Mouse (Mus musculus) olfactory bulb, adult 2 months (tissue): ENCODE results near the gene Upp2. TPM values are rescaled to one million over a fixed set of nuclear protein-coding genes. Genes with fewer than 3 reads are reported as not detected.

Experiments
- H3K27ac ChIP-seq: fragments of 200-500 bp; 2 replicates; pipeline ENCODE4 v1.5.1; 2012; ENCODE audit warnings: low read depth, low read length; ENCODE audit not compliant: insufficient read depth
- H3K4me1 ChIP-seq: fragments of 200-500 bp; 2 replicates; pipeline ENCODE4 v1.6.1; 2012; ENCODE audit warnings: low read length; ENCODE audit not compliant: control insufficient read depth, insufficient read depth
- H3K4me3 ChIP-seq: fragments of 200-500 bp; 2 replicates; pipeline ENCODE4 v1.5.1; 2012; ENCODE audit warnings: mild to moderate bottlenecking, low read depth, low read length, moderate library complexity; ENCODE audit not compliant: insufficient read depth
- CTCF ChIP-seq: fragments of 200-500 bp; IDR thresholded peaks from 2 replicates; pipeline ENCODE4 v1.5.1; 2012; ENCODE audit warnings: low read depth, mild to moderate bottlenecking, low read length, moderate library complexity; ENCODE audit not compliant: insufficient read depth
- POLR2A ChIP-seq: fragments of 200-500 bp; IDR thresholded peaks from 2 replicates; pipeline ENCODE4 v1.6.1; 2012; ENCODE audit warnings: mild to moderate bottlenecking, low read depth, low read length, moderate library complexity; ENCODE audit not compliant: insufficient read depth
- WGBS: fragments of 180-500 bp; shearing (Covaris S2); methylation state at CpG from one replicate; pipeline ENCODE4 v1.1.7; 2018; 5-methylcytosine and 5-hydroxymethylcytosine counted together
- polyA plus RNA-seq: library from polyadenylated mRNA; stranded (reverse); fragments of >200 nt; gene quantifications from 2 replicates; pipeline ENCODE4 v1.2.4, GENCODE M21; 2012; ENCODE audit warnings: low replicate concordance; ENCODE audit not compliant: missing spikeins, insufficient read depth, insufficient read length

The Upp2 gene
- polyA plus RNA-seq, 1 experiment: not detected

GRCm38 (mm10) chr2:58669114-58669513 lies 102.0 kb downstream of the Upp2 start:
- peak overlapping the region; percentile 62; the same call in 1 of the 2 replicates for H3K27ac ChIP-seq
- WGBS: 36% methylated on average over 3 of the region's 3 CpGs
- H3K4me3 ChIP-seq: no peak overlapping the region
- H3K4me1 ChIP-seq: peaks cover 7% of the 10 kb centered on the region
- TF ChIP-seq CTCF (no peak), POLR2A (no peak)

GRCm38 (mm10) chr2:58672520-58672919 lies 105.4 kb downstream of the Upp2 start:
- Histone ChIP-seq H3K4me1 (peaks cover 5% of the 10 kb centered on the region), H3K27ac (no peak overlapping the region), H3K4me3 (no peak overlapping the region)
- WGBS: 97% methylated on average over 2 of the region's 2 CpGs
- no peak for TF ChIP-seq POLR2A
- no peak for TF ChIP-seq CTCF

GRCm38 (mm10) chr2:58679968-58680367 lies 112.9 kb downstream of the Upp2 start:
- TF ChIP-seq POLR2A: no peak
- TF ChIP-seq CTCF: no peak
- WGBS: 91% methylated on average over 12 of the region's 12 CpGs
- H3K4me3 ChIP-seq: no peak overlapping the region
- no peaks in the 10 kb centered on the region for H3K4me1 ChIP-seq
- no peak overlapping the region for H3K27ac ChIP-seq

- H3K4me1 ChIP-seq: no peaks in the 10 kb centered on the region
- 35% methylated on average over 6 of the region's 6 CpGs for WGBS
- TF ChIP-seq POLR2A (no peak), CTCF (no peak)
- H3K4me3 ChIP-seq: no peak overlapping the region
- no peak overlapping the region for H3K27ac ChIP-seq
Measured at GRCm38 (mm10) chr2:58680794-58681193, 113.7 kb downstream of the Upp2 start.

GRCm38 (mm10) chr2:58681394-58681793 lies 114.3 kb downstream of the Upp2 start:
- WGBS: 75% methylated on average over 3 of the region's 3 CpGs
- no peak for TF ChIP-seq CTCF
- TF ChIP-seq POLR2A: no peak
- Histone ChIP-seq H3K4me1 (no peaks in the 10 kb centered on the region), H3K27ac (no peak overlapping the region), H3K4me3 (no peak overlapping the region)

GRCm38 (mm10) chr2:58697501-58697900 lies 130.4 kb downstream of the Upp2 start:
- no peak overlapping the region for H3K4me3 ChIP-seq
- no peak overlapping the region for H3K27ac ChIP-seq
- no peak for TF ChIP-seq CTCF
- TF ChIP-seq POLR2A: no peak
- H3K4me1 ChIP-seq: no peaks in the 10 kb centered on the region
- WGBS: 53% methylated on average over 8 of the region's 8 CpGs

GRCm38 (mm10) chr2:58699931-58700330 lies 132.8 kb downstream of the Upp2 start:
- no peaks in the 10 kb centered on the region for H3K4me1 ChIP-seq
- WGBS: 43% methylated on average over 5 of the region's 5 CpGs
- no peak for TF ChIP-seq POLR2A
- TF ChIP-seq CTCF: peak; percentile 25; the same call in 1 of the 2 replicates
- H3K27ac ChIP-seq: no peak overlapping the region
- H3K4me3 ChIP-seq: no peak overlapping the region

- TF ChIP-seq POLR2A (no peak), CTCF (no peak)
- 85% methylated on average over 7 of the region's 7 CpGs for WGBS
- Histone ChIP-seq H3K4me3 (no peak overlapping the region), H3K27ac (no peak overlapping the region), H3K4me1 (no peaks in the 10 kb centered on the region)
Measured at GRCm38 (mm10) chr2:58700354-58700753, 133.3 kb downstream of the Upp2 start.

- 98% methylated on average over 4 of the region's 4 CpGs for WGBS
- H3K27ac ChIP-seq: no peak overlapping the region
- no peak overlapping the region for H3K4me3 ChIP-seq
- no peak for TF ChIP-seq CTCF
- TF ChIP-seq POLR2A: no peak
- no peaks in the 10 kb centered on the region for H3K4me1 ChIP-seq
Measured at GRCm38 (mm10) chr2:58701627-58702026, 134.5 kb downstream of the Upp2 start.

GRCm38 (mm10) chr2:58703226-58703625 lies 136.1 kb downstream of the Upp2 start:
- 86% methylated on average over 6 of the region's 6 CpGs for WGBS
- no peaks in the 10 kb centered on the region for H3K4me1 ChIP-seq
- no peak overlapping the region for H3K27ac ChIP-seq
- no peak overlapping the region for H3K4me3 ChIP-seq
- no peak for TF ChIP-seq POLR2A
- no peak for TF ChIP-seq CTCF
